Mouse (Mus musculus) erythroblast, embryonic 14.5 days (primary cell): Measurements from ENCODE around the gene Ncln. TPM values are rescaled to one million over a fixed set of nuclear protein-coding genes. Genes with fewer than 3 reads are reported as not detected.

Experiments
- H3K27me3 ChIP-seq: 2 replicates; pipeline ENCODE4 v1.6.1; 2012; ENCODE audit warnings: inconsistent platforms; ENCODE audit not compliant: control insufficient read depth
- H3K36me3 ChIP-seq: 2 replicates; pipeline ENCODE4 v1.6.1; 2012; ENCODE audit warnings: mild to moderate bottlenecking, inconsistent platforms; ENCODE audit not compliant: control insufficient read depth
- H3K4me1 ChIP-seq: 2 replicates; pipeline ENCODE4 v1.6.1; 2012; ENCODE audit warnings: inconsistent platforms; ENCODE audit not compliant: control insufficient read depth
- H3K4me3 ChIP-seq: replicated peaks from 2 replicates; pipeline ENCODE3; 2012; ENCODE audit warnings: moderate library complexity, mild to moderate bottlenecking, inconsistent platforms
- H3K9me3 ChIP-seq: 2 replicates; pipeline ENCODE4 v1.6.1; 2012; ENCODE audit warnings: low read length, inconsistent platforms, mixed read lengths; ENCODE audit not compliant: control insufficient read depth
- GATA1 ChIP-seq: IDR thresholded peaks from 2 replicates; pipeline ENCODE4 v1.6.1; 2012; ENCODE audit warnings: low read length, inconsistent platforms, mixed read lengths
- TAL1 ChIP-seq: IDR thresholded peaks from 3 replicates; pipeline ENCODE4 v1.6.1; 2012; ENCODE audit warnings: low read length, inconsistent platforms, mixed read lengths
- polyA plus RNA-seq: library from polyadenylated mRNA; stranded (reverse); fragments of >175 nt; gene quantifications from 2 replicates; pipeline ENCODE4 v1.2.3, GENCODE M21; 2012

The Ncln gene
- polyA plus RNA-seq, 1 experiment = 6.2 TPM

DNA sequence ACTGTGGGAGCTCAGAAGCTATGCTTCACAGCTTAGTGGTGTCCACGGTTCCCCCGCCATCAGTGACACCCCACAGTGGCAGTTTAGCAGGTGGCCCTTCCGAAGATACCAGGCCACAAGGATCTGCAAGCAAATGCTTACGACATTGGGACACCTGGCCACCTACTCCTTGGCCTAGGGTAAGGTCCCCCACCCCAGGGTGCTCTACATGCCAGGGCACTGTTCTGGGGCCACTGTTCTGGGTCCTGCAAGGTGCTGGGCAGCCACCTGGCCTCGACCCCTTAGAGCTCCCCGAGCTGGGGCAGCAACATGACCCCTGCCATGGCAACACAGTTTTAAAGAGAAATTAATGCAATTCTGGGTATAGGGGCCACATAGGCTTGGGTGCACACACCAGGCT lies 1.0 kb downstream of the Ncln start:
- Histone ChIP-seq H3K4me1 (peaks cover 62% of the 10 kb centered on the region), H3K4me3 (peak overlapping the region; percentile 89), H3K9me3 (no peaks in the 10 kb centered on the region), H3K27me3 (no peaks in the 10 kb centered on the region), H3K36me3 (peaks cover 47% of the 10 kb centered on the region)
- no peak for TF ChIP-seq GATA1
- no peak for TF ChIP-seq TAL1

DNA sequence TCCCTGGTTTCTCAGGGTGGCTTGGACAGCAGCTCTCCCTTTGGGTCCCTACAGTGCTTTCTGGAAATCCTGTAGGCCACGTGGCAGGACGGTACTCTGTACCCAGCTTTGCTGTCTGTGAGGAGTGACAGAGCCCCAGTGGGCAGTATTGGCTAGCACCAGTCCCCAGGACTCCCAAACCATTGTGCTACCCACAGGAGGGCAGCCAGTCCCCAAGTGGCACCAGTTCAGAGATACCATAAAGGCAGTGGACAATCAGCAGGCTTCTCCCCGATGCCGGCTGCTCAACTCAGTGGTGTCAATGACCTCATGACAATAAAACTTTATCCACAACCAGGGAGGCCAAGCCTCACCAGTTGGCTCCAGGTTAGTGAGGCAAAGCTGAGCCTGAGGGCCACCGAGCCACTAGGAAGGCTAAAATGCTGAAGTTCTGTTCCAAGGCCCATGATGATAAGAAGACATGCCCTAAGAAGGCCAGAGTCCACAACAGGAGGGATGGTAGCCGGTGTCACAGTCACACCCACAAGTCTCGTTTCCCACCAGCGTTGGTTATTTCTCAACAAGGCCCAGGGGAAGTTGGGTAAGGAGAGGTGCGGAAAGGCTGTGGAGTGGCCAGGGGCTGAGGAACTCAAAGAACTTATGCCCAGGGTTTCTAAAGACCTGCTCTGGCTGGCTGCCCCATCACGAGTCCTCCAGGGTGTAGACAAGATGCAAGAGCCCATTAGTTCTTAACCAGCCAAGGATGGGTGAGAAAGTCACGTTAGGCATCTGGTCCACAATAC lies 1.7 kb downstream of the Ncln start:
- Histone ChIP-seq H3K36me3 (peaks cover 54% of the 10 kb centered on the region), H3K4me1 (peaks cover 58% of the 10 kb centered on the region)

GRCm38 (mm10) chr10:81493601-81494220 lies 2.5 kb downstream of the Ncln start:
- Histone ChIP-seq H3K36me3 (peaks cover 60% of the 10 kb centered on the region), H3K4me3 (no peak overlapping the region), H3K4me1 (peaks cover 50% of the 10 kb centered on the region), H3K27me3 (no peaks in the 10 kb centered on the region), H3K9me3 (no peaks in the 10 kb centered on the region)
- no peak for TF ChIP-seq GATA1
- no peak for TF ChIP-seq TAL1

More for the DNA sequence above, 1.7 kb downstream of the Ncln start:
- peak overlapping the region; percentile 89 for H3K4me3 ChIP-seq
- TF ChIP-seq GATA1 (no peak), TAL1 (no peak)
- H3K27me3 ChIP-seq = no peaks in the 10 kb centered on the region
- no peaks in the 10 kb centered on the region for H3K9me3 ChIP-seq

GRCm38 (mm10) chr10:81492606-81493240 lies 3.5 kb downstream of the Ncln start:
- Histone ChIP-seq H3K4me1 (peaks cover 41% of the 10 kb centered on the region), H3K9me3 (no peaks in the 10 kb centered on the region), H3K27me3 (no peaks in the 10 kb centered on the region), H3K4me3 (no peak overlapping the region), H3K36me3 (peaks cover 70% of the 10 kb centered on the region)
- TF ChIP-seq GATA1 (no peak), TAL1 (no peak)

DNA sequence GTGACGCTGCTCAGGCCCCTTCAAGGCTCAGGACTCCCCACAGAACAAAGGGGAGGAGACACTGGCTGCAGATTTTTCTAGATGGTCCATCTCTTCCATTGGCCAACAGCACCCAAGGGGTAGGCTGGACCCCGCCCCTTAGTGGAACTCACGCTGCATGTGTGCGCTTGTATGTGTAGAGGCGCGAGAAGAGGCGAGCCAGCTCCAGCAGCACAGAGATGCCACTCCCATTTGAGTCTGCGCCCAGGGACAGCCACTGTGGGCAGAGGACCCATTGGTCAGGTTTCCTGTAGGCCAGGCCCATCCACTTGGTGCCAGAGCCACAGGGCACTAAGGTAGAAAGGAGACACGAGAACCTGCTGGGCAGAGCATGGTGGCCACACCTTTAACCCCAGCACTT lies 5.2 kb downstream of the Ncln start:
- peaks cover 33% of the 10 kb centered on the region for H3K4me1 ChIP-seq
- no peak overlapping the region for H3K4me3 ChIP-seq
- H3K27me3 ChIP-seq = no peaks in the 10 kb centered on the region
- H3K36me3 ChIP-seq = peaks cover 87% of the 10 kb centered on the region
- TF ChIP-seq GATA1 (no peak), TAL1 (no peak)
- no peaks in the 10 kb centered on the region for H3K9me3 ChIP-seq

GRCm38 (mm10) chr10:81489941-81490340 lies 6.3 kb downstream of the Ncln start:
- Histone ChIP-seq H3K4me1 (peaks cover 28% of the 10 kb centered on the region), H3K9me3 (no peaks in the 10 kb centered on the region), H3K4me3 (no peak overlapping the region), H3K36me3 (peaks cover 87% of the 10 kb centered on the region), H3K27me3 (no peaks in the 10 kb centered on the region)
- TF ChIP-seq GATA1 (no peak), TAL1 (no peak)

GRCm38 (mm10) chr10:81488081-81488480 lies 8.1 kb downstream of the Ncln start:
- Histone ChIP-seq H3K9me3 (no peaks in the 10 kb centered on the region), H3K36me3 (peaks cover 70% of the 10 kb centered on the region)
- no peak for TF ChIP-seq GATA1
- no peak for TF ChIP-seq TAL1

DNA sequence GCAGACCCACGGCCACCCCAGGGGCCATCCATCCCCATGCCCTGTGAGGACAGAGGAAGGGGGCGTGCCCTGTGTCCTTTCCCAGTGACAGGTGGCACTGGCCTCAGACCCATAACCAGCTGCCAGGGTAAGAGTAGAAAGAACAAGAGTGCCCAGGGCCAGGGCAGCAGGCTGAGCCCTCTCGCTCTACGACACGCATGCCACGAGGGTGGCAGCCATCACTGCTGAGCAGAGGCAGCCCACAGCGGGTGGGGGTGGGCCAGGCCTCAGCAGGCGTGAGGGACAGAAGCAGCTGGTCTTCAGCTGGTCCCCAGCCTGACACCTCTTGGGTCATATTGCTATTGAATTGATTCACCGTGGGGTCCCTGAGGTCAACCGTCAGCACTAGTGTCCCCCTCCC lies 9.7 kb downstream of the Ncln start:
- TF ChIP-seq TAL1 (no peak), GATA1 (no peak)
- no peak overlapping the region for H3K4me3 ChIP-seq
- peaks cover 54% of the 10 kb centered on the region for H3K36me3 ChIP-seq
- H3K27me3 ChIP-seq = peaks cover 16% of the 10 kb centered on the region
- H3K4me1 ChIP-seq = peaks cover 18% of the 10 kb centered on the region
- no peaks in the 10 kb centered on the region for H3K9me3 ChIP-seq

More at GRCm38 (mm10) chr10:81488081-81488480, 8.1 kb downstream of the Ncln start:
- Histone ChIP-seq H3K27me3 (no peaks in the 10 kb centered on the region), H3K4me1 (peaks cover 10% of the 10 kb centered on the region), H3K4me3 (no peak overlapping the region)

- H3K27me3 ChIP-seq = peaks cover 25% of the 10 kb centered on the region
- H3K36me3 ChIP-seq = peaks cover 45% of the 10 kb centered on the region
- peaks cover 18% of the 10 kb centered on the region for H3K4me1 ChIP-seq
- no peak overlapping the region for H3K4me3 ChIP-seq
- H3K9me3 ChIP-seq = no peaks in the 10 kb centered on the region
- TF ChIP-seq GATA1 (no peak), TAL1 (no peak)
Measured at GRCm38 (mm10) chr10:81485479-81486018, 10.6 kb downstream of the Ncln start.
